Mouse (Mus musculus) CH12.LX (cell line): Measurements from ENCODE around the gene Hsp90ab1. TPM values are rescaled to one million over a fixed set of nuclear protein-coding genes. Genes with fewer than 3 reads are reported as not detected.
A peak's percentile ranks its signal among the peaks of the same experiment; 100 is the strongest.

Source experiments
- DNase-seq: peaks from one replicate; pipeline ENCODE4 v3.0.0-alpha.2; 2013; ENCODE audit errors: extremely low read depth
- H3K27ac ChIP-seq: 2 replicates; pipeline ENCODE4 v1.5.1; 2012; ENCODE audit warnings: low read depth, mild to moderate bottlenecking, control low read depth, moderate library complexity; ENCODE audit not compliant: insufficient read depth
- H3K27me3 ChIP-seq: replicated peaks from 2 replicates; pipeline ENCODE3; 2012; ENCODE audit warnings: inconsistent platforms
- H3K36me3 ChIP-seq, 2 experiments: replicated peaks in 1 of 2; 2 replicates each; pipeline versions ENCODE3 to v1.6.1; 2012; ENCODE audit warnings: inconsistent platforms in 1 of 2, low read length in 1 of 2, mild to moderate bottlenecking in 1 of 2, mixed read lengths in 1 of 2, moderate library complexity in 1 of 2; ENCODE audit not compliant: control insufficient read depth in 1 of 2, insufficient read depth in 1 of 2
- H3K4me1 ChIP-seq, 2 experiments: 2 replicates each; pipeline ENCODE4 v1.6.1; 2012; ENCODE audit warnings: inconsistent platforms in 1 of 2, moderate library complexity in 1 of 2; ENCODE audit not compliant: insufficient read depth in 2 of 2, control insufficient read depth in 1 of 2
- H3K4me2 ChIP-seq: 2 replicates; pipeline ENCODE4 v1.6.1; 2012; ENCODE audit warnings: low read depth, mild to moderate bottlenecking, control low read depth; ENCODE audit not compliant: poor library complexity, insufficient read depth, severe bottlenecking
- H3K4me3 ChIP-seq, 3 experiments: fragments of 150-350 bp in 1 of 3; sonication (generic) in 1 of 3; replicated peaks in 1 of 3; 2 replicates each; pipeline versions ENCODE3 to v1.5.1; 2011 to 2012; ENCODE audit warnings: low read depth in 2 of 3, low read length in 2 of 3, mild to moderate bottlenecking in 2 of 3, moderate library complexity in 2 of 3, control low read depth in 1 of 3, improper control_type of control experiment in 1 of 3, inconsistent platforms in 1 of 3, mixed read lengths in 1 of 3; ENCODE audit not compliant: poor library complexity in 1 of 3
- H3K79me2 ChIP-seq: replicated peaks from 2 replicates; pipeline ENCODE4 v1.6.1; 2012; ENCODE audit warnings: mild to moderate bottlenecking, moderate library complexity; ENCODE audit not compliant: control insufficient read depth, poor library complexity, insufficient read depth, severe bottlenecking; ENCODE audit errors: extremely low read depth
- H3K9ac ChIP-seq: 2 replicates; pipeline ENCODE4 v1.6.1; 2012; ENCODE audit warnings: low read depth, mild to moderate bottlenecking, control low read depth, moderate library complexity; ENCODE audit not compliant: insufficient read depth
- H3K9me3 ChIP-seq: replicated peaks from 2 replicates; pipeline ENCODE3; 2012; ENCODE audit warnings: low read length, inconsistent platforms, mixed read lengths
- BHLHE40 ChIP-seq: IDR thresholded peaks from 2 replicates; pipeline ENCODE4 v1.6.1; 2011; ENCODE audit warnings: mild to moderate bottlenecking, low read depth, low read length, improper control_type of control experiment
- CHD1 ChIP-seq: IDR thresholded peaks from 2 replicates; pipeline ENCODE4 v1.6.1; 2012; ENCODE audit warnings: low read depth, low read length, improper control_type of control experiment, inconsistent platforms
- CHD2 ChIP-seq: IDR thresholded peaks from 2 replicates; pipeline ENCODE4 v1.6.1; 2011; ENCODE audit warnings: low read length, improper control_type of control experiment
- CTCF ChIP-seq, 2 experiments: IDR thresholded peaks in 1 of 2; conservative IDR thresholded peaks in 1 of 2; 2 replicates each; pipeline ENCODE4 v1.5.1; 2011 to 2012; ENCODE audit warnings: low read depth in 2 of 2, low read length in 2 of 2, improper control_type of control experiment in 1 of 2, inconsistent platforms in 1 of 2, mild to moderate bottlenecking in 1 of 2, moderate library complexity in 1 of 2
- EP300 ChIP-seq: IDR thresholded peaks from 2 replicates; pipeline ENCODE4 v1.6.1; 2011; ENCODE audit warnings: low read length, improper control_type of control experiment
- ETS1 ChIP-seq: conservative IDR thresholded peaks from 2 replicates; pipeline ENCODE4 v1.6.1; 2012; ENCODE audit warnings: low read depth, mild to moderate bottlenecking, inconsistent platforms, low read length, improper control_type of control experiment, moderate library complexity
- HCFC1 ChIP-seq: IDR thresholded peaks from 2 replicates; pipeline ENCODE4 v1.6.1; 2012; ENCODE audit warnings: low read depth, mild to moderate bottlenecking, inconsistent platforms, low read length, improper control_type of control experiment
- JUN ChIP-seq: IDR thresholded peaks from 2 replicates; pipeline ENCODE4 v1.6.1; 2011; ENCODE audit warnings: low read depth, mild to moderate bottlenecking, low read length, improper control_type of control experiment, moderate library complexity; ENCODE audit not compliant: insufficient read depth
- JUND ChIP-seq: conservative IDR thresholded peaks from 2 replicates; pipeline ENCODE4 v1.6.1; 2011; ENCODE audit warnings: low read depth, low read length, improper control_type of control experiment
- MAFK ChIP-seq: IDR thresholded peaks from 2 replicates; pipeline ENCODE4 v1.6.1; 2011; ENCODE audit warnings: low read length, improper control_type of control experiment; ENCODE audit not compliant: insufficient replicate concordance
- MAZ ChIP-seq: IDR thresholded peaks from 2 replicates; pipeline ENCODE4 v1.6.1; 2012; ENCODE audit warnings: low read depth, mild to moderate bottlenecking, inconsistent platforms, low read length, improper control_type of control experiment, moderate library complexity
- MEF2A ChIP-seq: IDR thresholded peaks from 2 replicates; pipeline ENCODE4 v1.6.1; 2014; ENCODE audit warnings: low read depth, mild to moderate bottlenecking, inconsistent platforms, low read length, improper control_type of control experiment, borderline replicate concordance
- MXI1 ChIP-seq: IDR thresholded peaks from 2 replicates; pipeline ENCODE4 v1.6.1; 2011; ENCODE audit warnings: mild to moderate bottlenecking, low read depth, low read length, improper control_type of control experiment
- MYC ChIP-seq: IDR thresholded peaks from 2 replicates; pipeline ENCODE4 v1.6.1; 2011; ENCODE audit warnings: low read depth, mild to moderate bottlenecking, improper control_type of control experiment, low read length
- NRF1 ChIP-seq: IDR thresholded peaks from 2 replicates; pipeline ENCODE4 v1.6.1; 2014; ENCODE audit warnings: low read depth, mild to moderate bottlenecking, inconsistent platforms, low read length, improper control_type of control experiment, moderate library complexity
- PAX5 ChIP-seq: IDR thresholded peaks from 2 replicates; pipeline ENCODE4 v1.6.1; 2012; ENCODE audit warnings: low read length, inconsistent platforms, mixed read lengths
- POLR2A ChIP-seq: IDR thresholded peaks from 2 replicates; pipeline ENCODE4 v1.6.1; 2011; ENCODE audit warnings: low read depth, mild to moderate bottlenecking, improper control_type of control experiment, low read length
- POLR2AphosphoS2 ChIP-seq: IDR thresholded peaks from 2 replicates; pipeline ENCODE4 v1.6.1; 2011; ENCODE audit warnings: low read depth, low read length, improper control_type of control experiment
- RAD21 ChIP-seq: IDR thresholded peaks from 2 replicates; pipeline ENCODE4 v1.6.1; 2011; ENCODE audit warnings: low read depth, mild to moderate bottlenecking, low read length, improper control_type of control experiment, moderate library complexity
- RCOR1 ChIP-seq: conservative IDR thresholded peaks from 2 replicates; pipeline ENCODE4 v1.6.1; 2012; ENCODE audit warnings: low read depth, mild to moderate bottlenecking, inconsistent platforms, low read length, improper control_type of control experiment
- SMC3 ChIP-seq: IDR thresholded peaks from 2 replicates; pipeline ENCODE4 v1.6.1; 2011; ENCODE audit warnings: low read depth, low read length, improper control_type of control experiment
- TBP ChIP-seq: conservative IDR thresholded peaks from 2 replicates; pipeline ENCODE4 v1.6.1; 2011; ENCODE audit warnings: low read depth, low read length, improper control_type of control experiment
- TCF12 ChIP-seq: IDR thresholded peaks from 2 replicates; pipeline ENCODE4 v1.6.1; 2014; ENCODE audit warnings: low read depth, mild to moderate bottlenecking, inconsistent platforms, low read length, improper control_type of control experiment
- UBTF ChIP-seq: IDR thresholded peaks from 2 replicates; pipeline ENCODE4 v1.6.1; 2012; ENCODE audit warnings: low read depth, mild to moderate bottlenecking, inconsistent platforms, low read length, improper control_type of control experiment, moderate library complexity
- USF2 ChIP-seq: conservative IDR thresholded peaks from 2 replicates; pipeline ENCODE4 v1.6.1; 2011; ENCODE audit warnings: low read depth, low read length, improper control_type of control experiment
- ZC3H11A ChIP-seq: IDR thresholded peaks from 2 replicates; pipeline ENCODE4 v1.6.1; 2012; ENCODE audit warnings: low read depth, mild to moderate bottlenecking, inconsistent platforms, low read length, improper control_type of control experiment
- ZKSCAN1 ChIP-seq: IDR thresholded peaks from 2 replicates; pipeline ENCODE4 v1.6.1; 2012; ENCODE audit warnings: low read depth, inconsistent platforms, low read length, improper control_type of control experiment, borderline replicate concordance
- ZMIZ1 ChIP-seq: IDR thresholded peaks from 2 replicates; pipeline ENCODE4 v1.6.1; 2012; ENCODE audit warnings: low read depth, mild to moderate bottlenecking, inconsistent platforms, low read length, improper control_type of control experiment
- ZNF384 ChIP-seq: IDR thresholded peaks from 2 replicates; pipeline ENCODE4 v1.6.1; 2012; ENCODE audit warnings: low read depth, low read length, improper control_type of control experiment, inconsistent platforms
- dilution Hi-C: fragments of 300-500 bp; cut with MboI; formaldehyde crosslinking; loops from 2 replicates; pipeline ENCODE4 v1.14.3; 2020; ENCODE audit warnings: low sequenced_read_pairs; ENCODE audit not compliant: extremely low pct_unique_long_range_greater_than_20kb, extremely low pct_ligation_motif_present
- in situ Hi-C: fragments of 300-500 bp; cut with MboI; formaldehyde crosslinking; loops from 3 replicates; pipeline ENCODE4 v1.14.3; 2019; ENCODE audit warnings: low sequenced_read_pairs, low pct_ligation_motif_present, low pct_unique_long_range_greater_than_20kb, mixed read lengths
- polyA plus RNA-seq: library from polyadenylated mRNA; unstranded; fragments of >175 nt; gene quantifications from 2 replicates; pipeline ENCODE4 v1.2.1, GENCODE M21; 2012; ENCODE audit warnings: low read depth; ENCODE audit not compliant: insufficient read length
- total RNA-seq, 2 experiments: library from RNA; depleted of rRNA; stranded (reverse); fragments of 300-350 nt in 1 of 2; fragments of >200 nt in 1 of 2; gene quantifications; 2 replicates each; pipeline ENCODE4 v1.2.3; 2012 to 2014

Gene Hsp90ab1
- total and polyA plus RNA-seq, 3 experiments = 790 to 4,858 (median 1,180) TPM

DNA sequence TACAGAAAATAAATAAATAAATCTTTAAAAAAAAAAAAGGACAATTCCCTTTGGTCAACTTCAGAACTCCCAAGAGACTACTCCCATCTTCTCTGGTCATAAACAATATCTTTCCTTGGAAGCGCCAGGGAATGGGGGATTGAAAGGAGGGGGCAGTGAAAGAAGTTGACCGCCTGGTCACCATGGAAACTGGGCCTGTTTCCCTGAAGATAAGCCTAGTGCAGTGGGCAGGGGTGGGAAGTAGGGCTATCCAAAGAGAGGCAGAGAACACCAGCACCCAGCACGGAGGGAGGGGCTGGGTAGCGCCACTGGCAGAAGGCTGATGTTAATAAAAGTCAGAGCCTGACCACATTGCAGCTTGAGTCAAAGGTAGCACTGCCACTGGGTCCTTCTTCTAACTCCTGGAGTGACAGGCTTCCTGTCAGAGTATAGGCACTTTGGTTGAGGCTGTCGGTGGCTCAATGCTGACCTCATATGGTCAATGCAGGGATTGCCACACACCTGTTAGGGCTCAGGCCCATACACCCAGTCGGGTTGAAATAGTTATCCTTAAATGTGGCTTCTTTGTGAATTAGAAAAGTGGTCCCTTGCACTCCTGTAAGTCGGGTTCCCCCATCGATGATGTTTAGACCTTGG, 21.1 kb downstream of the Hsp90ab1 start (continued):
- TF ChIP-seq BHLHE40 = 0 out of 2 replicates have a peak, but pooled peaks have one; percentile 14
- TF ChIP-seq POLR2AphosphoS2 = no peak
- TF ChIP-seq RCOR1 = no peak
- TF ChIP-seq MXI1 = 0 out of 2 replicates have a peak, but pooled peaks have one; percentile 57
- TF ChIP-seq ZC3H11A = peak; percentile 76
- TF ChIP-seq MYC = peak; percentile 48; the same call in 1 of the 2 replicates
- no peak for TF ChIP-seq ZMIZ1
- TF ChIP-seq NRF1 = no peak
- TF ChIP-seq MAZ = peak; percentile 56; the same call in 1 of the 2 replicates
- TF ChIP-seq TCF12 = peak; percentile 60; the same call in 1 of the 2 replicates
- no peak for TF ChIP-seq POLR2A
- TF ChIP-seq MEF2A = no peak
- TF ChIP-seq ETS1 = no peak
- TF ChIP-seq ZKSCAN1 = no peak
- no peak for TF ChIP-seq PAX5
- no peak; the same call in 1 of the 2 replicates for TF ChIP-seq HCFC1
- no peak; the same call in 1 of the 2 replicates for TF ChIP-seq CHD1
- TF ChIP-seq RAD21 = no peak; the same call in none of the 2 replicates

GRCm38 (mm10) chr17:45551249-45551796, 21.7 kb downstream of the Hsp90ab1 start:
- dilution Hi-C loops (no loop called here), in situ Hi-C loops (loop anchor here (5.0 kb wide), 1 partner anchor 34 kb away; no protein-coding TSS in a partner anchor)
- no peak for TF ChIP-seq ZNF384
- TF ChIP-seq MYC = no peak
- TF ChIP-seq JUN = peak; percentile 89
- TF ChIP-seq USF2 = no peak
- TF ChIP-seq CHD2 = no peak
- TF ChIP-seq RCOR1 = no peak
- no peak for TF ChIP-seq CTCF (conservative IDR thresholded peaks at IDR 0.05 in 1 of 2, IDR thresholded peaks at IDR 0.05 in 1 of 2; ENCODE audit: low read depth in 2 of 2, low read length in 2 of 2)
- no peak for TF ChIP-seq RAD21
- no peak for TF ChIP-seq UBTF
- no peak for TF ChIP-seq MAFK
- TF ChIP-seq SMC3 = no peak
- TF ChIP-seq MAZ = no peak
- TF ChIP-seq ETS1 = peak; percentile 65
- peak; percentile 72 for TF ChIP-seq EP300
- peak; percentile 91 for TF ChIP-seq JUND
- TF ChIP-seq TCF12 = no peak
- TF ChIP-seq ZC3H11A = no peak
- peak; percentile 80 for TF ChIP-seq TBP
- no peak for TF ChIP-seq HCFC1
- H3K4me3 ChIP-seq = no peak overlapping the region
- H3K27me3 ChIP-seq = peaks cover 1% of the 10 kb centered on the region
- H3K4me2 ChIP-seq = no peak overlapping the region
- H3K9me3 ChIP-seq = no peaks in the 10 kb centered on the region
- H3K36me3 ChIP-seq = peaks cover 0 to 3% of the 10 kb centered on the region in 2 experiments
- H3K4me1 ChIP-seq = peaks cover 14 to 42% of the 10 kb centered on the region in 2 experiments
- H3K79me2 ChIP-seq = peaks cover 8% of the 10 kb centered on the region
- H3K9ac ChIP-seq = no peak overlapping the region
- DNase-seq = no peak
- H3K27ac ChIP-seq = no peak overlapping the region
